21 mouse cellular contexts compared by ENCODE assay signal in genomic region chr9:84063617-84064016, GRCm38 (mm10).
"Had no signal": no experiment of that assay in that cellular context is flagged by ENCODE, and none has a peak within 500 bp of the region (broad histone marks: within the 10 kb centered on the region; RNA-seq: fewer than 3 reads in every experiment).

No protein-coding gene starts in this region.

- H3K4me2 ChIP-seq: heart, embryonic 12.5 days; hindbrain, embryonic 13.5 days; hindbrain, embryonic 15.5 days; kidney, embryonic 15.5 days; limb, embryonic 13.5 days had no signal

- H3K27me3 ChIP-seq: heart, embryonic 12.5 days; hindbrain, embryonic 13.5 days; hindbrain, embryonic 15.5 days; kidney, embryonic 15.5 days; limb, embryonic 13.5 days had no signal

- H3K9me3 ChIP-seq: heart, embryonic 10.5 days; heart, embryonic 12.5 days; hindbrain, embryonic 13.5 days; hindbrain, embryonic 15.5 days; kidney, embryonic 15.5 days; limb, embryonic 13.5 days had no signal

- H3K4me3 ChIP-seq: heart, embryonic 10.5 days; heart, embryonic 12.5 days; hindbrain, embryonic 13.5 days; hindbrain, embryonic 15.5 days; kidney, embryonic 15.5 days; limb, embryonic 13.5 days had no signal

- H3K36me3 ChIP-seq: heart, embryonic 10.5 days; heart, embryonic 12.5 days; hindbrain, embryonic 13.5 days; hindbrain, embryonic 15.5 days; kidney, embryonic 15.5 days; limb, embryonic 13.5 days had no signal

- DNase-seq: forebrain, postnatal 0 days; gastrocnemius, postnatal 14 days; gastrocnemius, postnatal 36 days; heart, postnatal 14 days; heart, postnatal 36 days; kidney, adult 11 months; kidney, adult 9 months; kidney, postnatal 14 days; kidney, postnatal 36 days; layer of hippocampus, adult 9-11 months; layer of hippocampus, postnatal 36 days; left cerebral cortex, postnatal 4 days had no signal

- H3K27ac ChIP-seq: heart, embryonic 10.5 days; hindbrain, embryonic 13.5 days; hindbrain, embryonic 15.5 days; hindbrain, postnatal 0 days; kidney, embryonic 15.5 days; kidney, postnatal 0 days; limb, embryonic 13.5 days had no signal

- H3K4me1 ChIP-seq: heart, embryonic 10.5 days; heart, embryonic 12.5 days; hindbrain, embryonic 13.5 days; hindbrain, embryonic 15.5 days; kidney, embryonic 15.5 days had no signal

- ATAC-seq: forebrain, postnatal 0 days; hindbrain, postnatal 0 days; intestine, embryonic 16.5 days had no signal

- H3K9ac ChIP-seq: forebrain, postnatal 0 days; heart, embryonic 12.5 days; hindbrain, embryonic 13.5 days; hindbrain, embryonic 15.5 days; kidney, embryonic 15.5 days; limb, embryonic 13.5 days had no signal
